Mouse (Mus musculus): ENCODE data around the gene Fuk. TPM values are rescaled to one million over a fixed set of nuclear protein-coding genes. Genes with fewer than 3 reads are reported as not detected.
"Not testable (repeated sequence)": the region's sequence is repeated elsewhere in the genome, so short reads cannot be mapped to it uniquely, and the experiment has no call there.

Gene Fuk
- total RNA-seq, 2 experiments from 2014 or later, result 8.3 to 8.7 TPM

DNA sequence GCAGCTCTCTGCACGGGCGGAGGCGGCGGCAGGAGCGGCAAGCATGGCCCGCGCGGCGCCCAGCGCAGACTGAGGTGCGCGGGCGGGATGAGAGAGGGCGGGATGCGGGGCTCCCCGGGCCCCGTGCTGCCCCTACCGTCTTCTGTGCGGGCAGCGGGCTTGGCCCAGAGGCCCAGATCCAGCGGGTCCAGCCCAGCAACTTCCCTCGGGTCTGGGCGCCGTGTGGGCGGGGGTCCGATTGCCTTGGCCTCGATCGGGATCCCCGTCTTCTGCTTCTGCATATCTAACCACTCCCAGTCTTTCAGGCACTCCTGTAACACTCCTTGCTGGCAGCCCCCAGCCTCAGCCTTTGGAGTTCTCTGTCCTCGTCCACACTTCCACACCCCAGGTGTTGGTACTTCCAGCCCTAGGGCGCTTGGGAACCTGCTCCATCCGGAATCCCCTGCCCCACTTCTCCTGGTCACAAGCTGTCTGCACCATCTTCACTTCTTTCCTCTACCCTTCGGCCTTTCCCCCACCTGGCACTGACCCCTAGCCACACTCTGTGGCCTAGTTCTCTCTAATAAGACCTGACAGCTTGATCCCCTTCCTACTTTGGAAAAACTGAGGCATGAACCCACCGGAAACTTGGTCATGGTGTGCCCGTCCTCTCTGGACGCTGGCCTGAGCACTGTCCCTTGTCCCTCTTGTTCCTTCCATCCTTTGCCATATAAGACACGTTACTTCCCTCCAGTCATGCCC lies 17.9 kb upstream of the Fuk start:
- no peak for DNase-seq (ENCODE audit: low spot score in 2 of 2)

DNA sequence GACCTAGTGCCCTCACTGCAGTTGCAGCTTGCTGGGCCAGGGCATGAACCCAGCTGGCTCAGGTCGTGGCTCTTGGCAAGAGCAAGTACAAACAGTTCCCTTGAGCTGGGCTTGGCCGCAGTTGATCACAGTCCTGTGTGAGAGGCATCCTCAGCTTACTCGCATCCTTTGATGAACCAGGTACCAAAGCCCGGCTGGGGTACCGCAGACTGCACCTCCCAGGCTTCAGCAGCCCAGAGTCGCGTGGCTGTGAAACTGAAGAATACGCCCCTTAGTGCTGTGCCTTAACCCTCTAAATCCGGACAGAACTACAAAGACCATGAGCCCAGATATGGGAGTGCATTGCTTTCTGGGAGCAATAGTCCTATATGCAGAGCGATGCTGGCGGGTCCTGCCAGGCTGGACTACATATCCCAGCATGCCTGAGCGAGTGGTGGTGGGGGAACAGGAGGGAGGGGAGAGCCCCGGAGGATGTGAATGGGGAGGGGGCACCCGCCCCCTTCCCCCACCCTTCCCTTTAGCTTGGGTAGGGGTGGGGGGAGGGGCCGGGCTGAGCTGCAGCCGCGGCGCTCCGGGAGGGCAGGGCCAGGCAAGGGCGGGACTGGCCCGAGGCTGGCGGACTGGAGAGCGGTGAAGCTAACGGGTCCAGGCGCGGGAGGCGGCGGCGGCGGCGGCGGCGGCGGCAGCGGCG lies 17.2 kb upstream of the Fuk start, which contains the start of gene St3gal2:
St3gal2 (plus strand) TSS at position 582 of the 691 bp plus-strand sequence.
- peak; percentile 68 to 72 for DNase-seq (ENCODE audit: low spot score in 2 of 2)

DNA sequence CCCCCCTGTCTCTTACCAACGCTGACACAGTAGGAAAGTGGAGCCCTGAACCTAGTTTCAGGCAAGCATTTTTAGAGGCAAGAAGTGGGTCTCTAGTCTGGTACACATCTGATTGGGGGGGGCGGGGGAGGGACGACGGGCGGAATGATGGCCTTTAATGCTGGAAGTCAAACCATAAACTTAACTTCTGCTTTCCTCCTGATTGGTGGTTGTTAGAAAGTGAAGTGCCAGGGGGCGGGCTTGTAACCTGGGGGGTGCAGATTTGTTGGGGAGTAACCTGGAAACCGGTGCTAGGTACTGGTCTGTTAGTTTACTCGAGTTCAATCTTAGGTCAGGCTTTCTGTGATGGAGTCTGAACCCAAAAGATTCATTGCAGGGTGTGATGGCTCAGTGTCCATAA lies 16.2 kb upstream of the Fuk start:
- no peak for DNase-seq (ENCODE audit: low spot score in 2 of 2)

DNA sequence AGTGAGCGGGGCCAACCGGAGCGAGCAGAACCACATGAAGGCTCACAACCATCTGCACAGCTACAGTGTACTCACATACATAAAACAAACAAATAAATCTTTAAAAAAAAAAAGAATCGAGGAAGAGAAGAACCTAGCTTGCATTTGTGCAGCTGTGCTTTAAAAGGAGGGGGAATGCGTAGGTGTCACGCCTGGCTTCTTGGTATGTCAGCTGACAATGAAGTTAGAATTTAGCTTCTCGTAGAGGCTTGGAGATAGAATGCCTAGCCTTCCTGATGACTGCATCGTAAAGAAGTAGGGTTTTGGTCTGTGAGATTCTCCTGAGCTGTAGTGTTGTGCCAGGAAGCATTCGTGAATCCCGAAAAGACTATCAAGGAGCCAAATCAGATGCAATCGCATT lies 15.7 kb upstream of the Fuk start:
- no peak for DNase-seq (ENCODE audit: low spot score in 2 of 2)

DNA sequence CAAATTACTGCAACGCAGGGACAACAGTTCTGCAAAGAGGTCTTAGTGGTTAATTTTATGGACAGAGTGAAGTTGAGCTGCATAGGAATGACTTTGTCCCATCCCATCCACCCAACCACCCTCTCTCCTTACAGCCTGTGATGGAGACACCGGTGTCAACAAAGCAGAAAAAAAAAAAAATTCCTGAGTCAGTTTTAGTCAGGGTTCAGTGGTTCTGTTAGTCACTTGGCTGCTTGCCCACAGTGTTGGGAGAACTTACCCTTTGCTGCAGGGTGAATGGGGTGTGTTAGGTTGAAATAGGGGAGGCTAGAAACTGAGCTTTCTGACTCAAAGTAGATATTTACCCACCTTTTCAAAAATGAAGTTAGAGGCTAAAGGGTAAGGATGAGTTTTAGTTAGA lies 15.1 kb upstream of the Fuk start:
- DNase-seq (ENCODE audit: low spot score in 2 of 2), result peak; percentile 56 to 60

DNA sequence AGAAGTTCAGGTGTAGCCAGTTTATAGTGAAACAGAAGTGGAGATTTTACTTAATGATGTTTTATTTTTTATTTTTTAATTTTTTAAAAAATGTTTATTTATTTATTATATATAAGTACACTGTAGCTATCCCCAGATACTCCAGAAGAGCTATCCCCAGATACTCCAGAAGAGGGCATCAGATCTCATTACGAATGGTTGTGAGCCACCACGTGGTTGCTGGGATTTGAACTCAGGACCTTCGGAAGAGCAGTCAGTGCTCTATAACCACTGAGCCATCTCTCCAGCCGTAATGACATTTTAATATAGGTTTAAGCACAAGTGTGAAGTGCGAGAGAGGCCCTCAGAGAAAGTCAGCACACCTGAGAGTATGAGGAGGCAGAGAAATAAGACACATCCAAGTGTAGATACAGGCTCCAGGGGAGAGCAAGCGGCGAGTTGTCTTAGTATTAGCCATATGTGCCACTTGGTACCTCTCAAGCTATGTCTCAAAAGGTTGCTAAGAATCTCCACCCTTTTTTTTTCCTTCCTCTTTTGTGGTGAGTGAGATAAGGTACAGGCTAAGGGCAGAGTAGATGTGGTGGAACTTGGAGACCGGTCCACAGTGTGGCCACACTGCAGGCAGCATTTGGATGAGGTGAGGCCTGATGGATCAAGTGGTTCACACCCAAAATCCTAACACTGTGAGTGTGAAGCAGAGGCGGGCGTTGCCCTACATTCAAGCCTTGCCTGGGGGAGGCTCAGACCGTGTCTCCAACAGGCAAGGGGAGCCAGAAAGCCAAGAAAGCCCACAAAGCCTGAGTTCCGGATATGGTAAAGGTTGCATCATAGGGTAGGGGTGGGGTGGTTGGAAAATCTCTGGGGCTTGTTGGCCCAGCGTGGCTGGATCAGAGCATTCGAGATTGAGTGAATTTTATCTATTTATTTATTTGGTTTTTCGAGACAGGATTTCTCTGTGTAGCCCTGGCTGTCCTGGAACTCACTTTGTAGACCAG lies 9.6 kb upstream of the Fuk start:
- no peak for DNase-seq (ENCODE audit: low spot score in 2 of 2)

DNA sequence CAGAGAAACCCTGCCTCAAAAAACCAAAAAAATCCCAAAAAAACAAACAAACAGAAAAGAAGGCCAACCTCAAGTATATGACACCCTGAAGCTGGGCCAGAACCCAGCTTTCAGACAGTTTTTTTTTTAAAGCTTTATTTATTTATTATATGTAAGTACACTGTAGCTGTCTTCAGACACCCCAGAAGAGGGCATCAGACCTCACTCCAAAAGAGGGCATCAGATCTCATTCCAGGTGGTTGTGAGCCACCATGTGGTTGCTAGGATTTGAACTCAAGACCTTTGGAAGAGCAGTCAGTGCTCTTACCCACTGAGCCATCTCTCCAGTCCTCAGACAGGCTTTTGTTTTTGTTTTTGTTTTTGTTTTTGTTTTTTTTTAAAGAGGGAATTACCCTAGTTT lies 7.6 kb upstream of the Fuk start:
- DNase-seq (ENCODE audit: low spot score in 2 of 2), result not testable (repeated sequence)

DNA sequence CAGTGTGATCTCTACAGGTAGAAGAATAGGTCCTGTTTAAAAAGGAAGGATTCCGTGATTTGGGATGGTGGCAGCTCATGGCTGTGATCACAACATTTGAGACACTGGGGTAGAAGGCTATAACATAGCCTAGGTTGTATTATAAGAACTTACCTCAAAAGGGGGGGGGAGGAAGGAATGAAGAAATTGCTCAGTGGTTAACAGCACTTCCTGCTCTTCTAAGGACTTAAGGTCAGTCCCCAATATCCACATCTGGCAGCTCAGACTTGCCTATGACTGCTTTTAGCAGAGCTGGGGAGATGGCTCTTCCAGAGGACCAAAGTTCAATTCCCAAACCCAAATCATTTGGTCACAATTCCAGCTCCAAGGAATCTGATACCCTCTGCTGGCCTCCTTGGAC lies 4.4 kb upstream of the Fuk start:
- DNase-seq (ENCODE audit: low spot score in 2 of 2), result no peak

DNA sequence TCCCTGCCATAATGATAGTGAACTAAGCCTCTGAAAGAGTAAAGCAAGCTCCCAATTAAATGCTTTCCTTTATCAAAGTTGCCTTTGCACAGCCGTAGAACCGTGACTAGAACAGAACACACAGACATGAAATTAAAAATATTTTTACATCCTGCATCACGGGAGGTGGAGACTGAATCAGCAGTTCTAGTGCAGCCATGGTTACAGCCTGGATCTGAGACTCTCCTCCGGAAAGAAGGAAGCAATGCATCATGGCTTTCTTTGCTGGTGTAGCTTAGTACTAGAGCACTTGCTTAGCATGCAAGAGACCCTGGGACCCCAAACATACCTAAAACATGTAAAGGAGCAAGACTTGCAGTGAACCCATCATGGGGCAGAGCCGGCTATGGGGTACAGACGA lies 3.1 kb upstream of the Fuk start:
- DNase-seq (ENCODE audit: low spot score in 2 of 2), result no peak

DNA sequence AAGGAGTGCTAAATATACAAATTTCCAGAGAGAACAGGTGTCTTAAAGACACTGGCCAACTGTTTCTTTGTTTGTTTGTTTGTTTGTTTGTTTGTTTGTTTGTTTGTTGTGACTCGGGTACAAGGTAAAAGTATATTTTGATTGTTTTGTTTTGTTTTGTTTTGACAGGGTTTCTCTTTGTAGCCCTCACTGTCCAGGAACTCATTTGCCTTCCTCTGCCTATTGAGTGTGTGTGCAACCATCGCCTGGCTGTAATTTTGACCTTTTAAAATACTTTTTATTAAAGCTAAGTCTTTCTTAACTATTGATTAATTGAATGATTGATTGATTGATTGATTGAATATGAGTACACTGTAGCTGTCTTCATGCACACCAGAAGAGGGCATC lies 284 bp upstream of the Fuk start:
- DNase-seq (ENCODE audit: low spot score in 2 of 2), result no peak

DNA sequence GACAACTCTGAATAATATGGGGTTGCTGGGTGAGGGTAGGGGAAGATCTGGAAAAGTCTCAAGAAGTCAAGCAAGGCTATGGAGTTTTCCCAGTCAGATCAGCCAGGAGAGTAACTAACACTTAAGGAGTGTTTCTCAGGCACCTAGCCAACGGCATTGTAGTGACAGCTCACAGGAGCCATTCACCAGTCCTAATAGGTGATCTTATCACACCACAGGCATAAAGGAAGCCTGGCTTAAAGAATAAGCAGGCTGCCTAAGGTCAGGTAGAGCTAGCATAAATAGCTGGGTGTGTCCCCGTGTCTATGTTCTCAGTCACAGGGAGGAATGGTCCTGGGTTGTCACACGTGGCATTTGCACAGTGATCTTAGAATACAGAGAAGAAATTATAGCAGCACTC lies 1.2 kb downstream of the Fuk start:
- DNase-seq (ENCODE audit: low spot score in 2 of 2), result no peak

DNA sequence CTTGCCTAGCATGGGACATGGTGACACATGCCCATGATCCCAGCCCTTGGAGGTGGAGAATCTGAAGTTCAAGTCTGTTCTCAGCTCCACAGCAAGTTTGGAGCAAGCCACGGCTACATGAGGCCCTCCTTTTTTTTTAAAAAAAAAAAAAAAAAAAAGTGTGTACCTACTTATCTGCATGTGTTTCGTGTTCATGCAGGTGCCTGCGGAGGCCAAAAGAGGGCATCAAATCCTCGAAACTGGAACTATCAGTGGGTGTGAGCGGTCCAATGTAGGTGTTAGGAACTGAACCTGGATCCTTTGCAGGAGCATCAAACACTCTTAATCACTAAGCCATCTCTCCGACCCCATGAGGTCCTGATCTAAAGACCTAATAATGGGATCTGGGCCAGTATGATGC lies 4.8 kb downstream of the Fuk start:
- DNase-seq (ENCODE audit: low spot score in 2 of 2), result no peak

DNA sequence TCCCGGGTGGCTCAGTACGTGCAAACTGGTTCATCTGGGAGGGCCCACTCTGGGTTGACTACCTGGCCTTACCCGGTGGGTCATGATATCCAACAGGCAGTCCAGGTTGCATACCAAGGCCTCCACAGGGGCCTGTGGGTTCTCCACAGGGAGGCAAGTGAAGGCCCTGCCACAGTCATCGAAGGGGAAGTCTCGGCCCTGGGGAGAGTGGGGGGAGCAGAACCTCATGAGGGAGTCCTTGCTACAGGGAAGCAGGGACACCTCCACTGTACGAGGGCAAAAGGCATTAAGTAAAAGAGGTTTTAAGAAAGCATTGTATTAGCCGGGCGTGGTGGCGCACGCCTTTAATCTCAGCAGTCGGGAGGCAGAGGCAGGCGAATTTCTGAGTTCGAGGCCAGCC lies 6.5 kb downstream of the Fuk start:
- DNase-seq (ENCODE audit: low spot score in 2 of 2), result no peak

DNA sequence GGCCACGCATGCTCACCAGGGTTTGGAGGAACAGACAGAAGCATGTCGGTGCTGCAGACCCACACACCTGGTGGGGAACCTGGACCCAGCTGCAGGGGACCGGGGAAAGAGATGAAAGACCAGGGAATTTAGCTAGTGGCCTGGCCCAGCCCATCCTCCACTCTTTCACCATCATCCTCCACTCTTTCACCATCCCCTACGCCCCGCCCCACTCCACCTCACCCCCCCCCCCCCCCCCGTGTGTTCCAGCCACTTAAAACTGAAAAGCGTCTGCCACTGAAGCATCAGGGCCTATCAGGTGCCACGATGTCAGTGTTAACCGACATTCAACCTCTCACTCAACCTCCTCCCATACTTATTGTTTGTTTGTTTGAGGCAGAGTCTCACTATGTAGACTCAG lies 7.0 kb downstream of the Fuk start:
- no peak for DNase-seq (ENCODE audit: low spot score in 2 of 2)

DNA sequence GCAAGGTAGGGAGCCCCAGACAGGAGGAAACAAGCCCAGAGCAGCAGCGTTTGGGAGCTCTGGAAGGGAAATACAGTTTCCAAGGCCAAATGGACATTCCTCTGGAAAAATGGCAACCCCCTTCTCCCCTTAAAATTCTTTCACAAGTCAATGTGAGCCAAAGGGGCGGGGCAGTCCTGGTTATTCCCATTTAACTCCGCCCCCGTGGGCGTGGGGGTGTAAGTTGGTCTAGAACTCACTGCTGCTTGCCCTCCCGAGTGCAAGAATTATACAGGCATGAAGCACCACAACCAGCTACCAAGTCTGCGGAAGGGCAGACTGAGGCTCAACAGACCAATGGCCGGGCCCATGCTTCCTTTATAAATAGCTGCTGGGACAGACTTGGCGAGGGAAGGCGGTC lies 7.4 kb downstream of the Fuk start:
- no peak for DNase-seq (ENCODE audit: low spot score in 2 of 2)

DNA sequence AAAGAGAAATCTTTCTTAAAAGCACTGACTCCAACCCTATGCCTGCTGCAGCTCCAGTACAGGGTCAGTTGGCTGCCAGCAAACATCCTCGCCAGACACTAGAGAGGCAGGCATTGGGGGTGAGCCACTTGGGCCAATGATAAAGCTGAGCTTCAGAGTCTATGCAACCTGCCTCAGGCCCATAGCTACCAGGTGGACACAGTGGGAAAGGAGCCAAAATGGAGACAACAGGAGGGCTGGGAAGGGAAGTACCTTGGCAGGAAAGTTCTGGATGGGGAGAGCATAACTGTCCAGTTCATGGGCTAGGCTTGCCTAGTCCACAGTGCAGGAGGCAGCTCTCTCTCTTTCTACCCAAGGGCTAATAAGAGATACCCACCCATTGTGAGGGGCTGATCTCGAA lies 9.4 kb downstream of the Fuk start:
- DNase-seq (ENCODE audit: low spot score in 2 of 2), result no peak

DNA sequence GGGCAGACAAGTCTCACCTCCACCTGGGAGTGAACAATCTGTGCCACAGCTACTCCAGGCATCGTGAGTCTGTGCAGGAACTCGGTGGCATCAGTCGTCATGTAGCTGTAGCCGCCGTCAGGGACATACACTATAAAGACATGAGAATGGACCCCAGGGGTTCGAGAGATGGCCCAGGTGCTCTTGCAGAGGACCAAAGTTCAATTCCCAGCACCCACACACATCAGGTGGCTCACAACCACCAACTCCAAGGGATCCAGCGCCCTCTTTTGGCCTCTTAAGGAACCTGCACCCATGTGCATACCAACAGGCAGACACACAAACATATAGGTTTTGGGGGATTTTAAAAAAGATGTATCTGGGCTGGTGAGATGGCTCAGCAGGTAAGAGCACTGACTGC lies 10.2 kb downstream of the Fuk start:
- DNase-seq (ENCODE audit: low spot score in 2 of 2), result no peak

DNA sequence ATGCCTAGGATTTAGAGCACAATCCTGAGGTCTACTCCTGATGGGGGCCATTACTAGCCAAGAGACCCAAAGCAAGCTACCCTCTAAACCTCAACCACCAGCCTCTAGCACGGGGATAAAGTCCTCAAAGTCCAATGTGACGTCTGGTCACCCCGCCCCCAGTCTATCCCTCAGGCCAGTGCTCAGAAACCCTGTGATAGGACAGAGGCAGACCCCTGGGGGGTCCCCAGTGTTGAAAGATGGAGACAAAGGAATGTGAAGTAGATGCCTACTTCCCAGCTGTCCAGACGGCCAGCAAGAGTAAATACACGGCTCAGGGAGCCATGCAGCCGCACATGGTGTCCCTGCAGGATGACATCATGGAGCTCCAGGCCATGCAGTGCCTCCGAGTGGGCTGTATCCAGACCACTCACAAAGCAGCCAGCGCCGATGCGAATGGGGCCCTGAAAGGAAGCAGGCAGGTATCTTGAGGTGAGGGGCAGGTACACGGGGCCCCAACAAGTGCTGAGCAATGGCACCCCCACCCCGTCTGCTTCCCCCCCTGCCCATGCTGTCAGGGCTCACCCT lies 12.3 kb downstream of the Fuk start:
- no peak for DNase-seq (ENCODE audit: low spot score in 2 of 2)

DNA sequence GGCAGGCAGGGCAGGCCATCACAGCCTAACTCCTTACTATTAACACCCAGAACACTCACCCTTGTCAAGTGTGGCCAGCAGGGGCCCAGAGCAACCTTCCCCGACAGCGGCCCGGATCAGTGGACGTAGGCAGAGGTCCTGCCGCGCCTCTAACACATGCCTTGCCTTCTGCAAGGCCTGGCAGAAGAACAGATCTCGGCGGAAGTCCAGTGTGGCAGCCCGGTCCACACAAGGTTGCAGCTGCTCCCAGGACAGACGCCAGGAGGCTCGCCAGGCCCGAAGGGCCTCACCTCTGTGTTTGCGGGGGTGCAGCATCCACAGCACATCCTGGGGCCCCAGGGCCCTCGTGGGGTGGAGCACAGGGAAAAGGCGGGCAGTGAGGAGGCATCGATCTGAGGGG lies 13.4 kb downstream of the Fuk start:
- no peak for DNase-seq (ENCODE audit: low spot score in 2 of 2)

DNA sequence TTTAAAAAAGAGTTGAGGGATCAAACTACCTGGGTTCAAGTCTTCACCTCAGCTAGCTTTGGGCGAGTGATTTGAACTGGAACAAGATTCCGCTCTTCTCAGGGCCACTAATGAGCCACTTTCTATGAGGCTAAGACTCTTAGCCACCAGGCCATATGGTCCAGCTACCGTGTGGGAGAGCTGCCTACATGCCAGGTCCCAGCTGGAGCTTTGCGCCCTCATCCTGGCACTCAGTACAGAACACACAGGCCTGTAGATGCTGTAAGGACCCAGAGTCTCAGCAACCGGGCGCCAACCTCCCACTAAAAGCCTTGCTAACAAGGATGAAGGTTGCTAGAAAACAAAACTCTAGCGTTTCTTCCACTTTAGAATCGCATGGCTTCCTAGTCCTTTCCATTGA lies 13.8 kb downstream of the Fuk start:
- DNase-seq (ENCODE audit: low spot score in 2 of 2), result no peak

DNA sequence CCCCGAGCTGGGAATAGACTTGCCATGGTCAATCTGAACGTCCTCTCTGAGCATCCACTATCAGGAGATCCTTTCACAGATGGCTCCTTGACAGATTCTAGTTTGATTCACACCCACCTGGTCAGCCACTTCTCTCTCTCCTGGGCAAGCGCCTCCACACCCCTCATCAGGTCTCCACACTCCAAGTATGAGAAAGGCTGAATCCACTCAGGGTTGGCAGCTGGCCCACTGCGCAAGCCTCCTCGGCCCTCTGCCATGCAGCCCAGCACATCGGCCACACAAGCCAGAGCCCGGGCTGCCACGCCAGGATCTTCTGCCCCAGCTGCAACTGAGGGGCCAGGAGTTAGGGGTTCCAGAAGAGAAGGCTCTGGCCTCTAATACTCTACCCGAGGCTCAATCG lies 14.7 kb downstream of the Fuk start:
- peak in 1 of 2 experiments; percentile 37 for DNase-seq (ENCODE audit: low spot score in 2 of 2)
